Mouse (Mus musculus) adrenal gland, postnatal 25 days (tissue): ENCODE measurements at regions not wholly inside any gene's neighbourhood (a gene's known extent, or its start where the extent isn't known, plus 50 kb on each side); places are given as distances from the start of the nearest gene placed in this dataset.
"Not testable (repeated sequence)": the region's sequence is repeated elsewhere in the genome, so short reads cannot be mapped to it uniquely, and the experiment has no call there.

Source experiments
- DNase-seq: peaks from one replicate; pipeline ENCODE4 v3.0.0; 2021; ENCODE audit warnings: mixed read lengths

DNA sequence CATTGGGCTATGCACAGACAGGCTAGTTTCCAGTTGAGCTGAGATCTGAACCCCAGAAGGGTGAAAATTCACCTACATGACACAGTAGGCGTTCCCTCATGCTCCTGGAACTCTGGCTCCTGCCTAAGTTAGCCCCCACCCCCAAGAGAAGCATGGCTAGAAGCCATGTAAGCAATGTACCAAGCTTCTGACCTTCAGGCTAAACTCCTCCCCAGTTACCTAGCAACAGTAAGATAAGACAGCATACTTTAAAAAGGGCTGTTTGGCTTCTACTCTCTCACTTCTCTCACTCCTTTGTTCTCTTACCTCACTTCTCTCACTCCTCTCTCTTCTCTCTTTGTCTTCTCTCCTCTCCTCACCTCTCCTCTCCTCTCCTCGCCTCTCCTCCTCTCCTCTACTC, 629.7 kb upstream of the Prmt6 start:
- DNase-seq, result not testable (repeated sequence)

DNA sequence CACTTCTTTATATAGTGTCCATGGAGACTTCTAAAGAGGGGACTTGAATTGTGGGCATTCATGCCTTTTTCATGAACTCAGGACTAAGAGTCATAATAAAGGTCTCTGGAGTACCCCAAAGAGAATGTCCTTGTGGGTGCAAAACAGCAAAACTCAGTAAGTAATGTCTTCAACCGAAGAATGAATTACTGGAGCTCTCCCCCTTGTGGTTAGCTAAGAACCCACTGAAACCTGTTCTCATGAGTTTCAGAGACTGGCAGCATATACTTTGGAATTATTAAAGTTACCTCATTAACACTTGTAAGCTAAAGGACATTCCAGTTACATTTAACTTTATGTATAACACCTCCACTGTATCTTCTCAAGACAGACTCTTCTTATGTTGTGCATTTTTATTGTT, 615.2 kb upstream of the Prmt6 start:
- DNase-seq, result no peak

DNA sequence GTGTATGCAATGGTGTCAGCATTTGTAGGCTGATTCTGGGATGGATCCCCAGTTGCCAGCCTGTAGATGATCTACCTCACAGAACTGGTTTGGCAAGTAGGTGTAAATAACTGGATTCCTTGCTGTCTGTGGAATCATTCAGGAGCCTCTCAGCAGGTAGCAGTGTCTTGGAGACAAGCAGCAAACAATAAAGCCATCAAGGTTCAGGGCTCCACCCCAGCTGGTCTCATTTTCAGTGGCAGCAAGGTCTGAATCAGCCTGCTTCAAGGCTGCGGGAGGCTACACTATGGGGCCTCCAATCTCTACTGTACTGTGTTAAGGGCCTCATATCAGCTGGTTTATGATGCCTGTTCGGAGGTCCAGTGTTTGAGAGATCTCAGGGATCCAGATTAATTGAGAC, 596.4 kb upstream of the Prmt6 start:
- DNase-seq, result no peak

DNA sequence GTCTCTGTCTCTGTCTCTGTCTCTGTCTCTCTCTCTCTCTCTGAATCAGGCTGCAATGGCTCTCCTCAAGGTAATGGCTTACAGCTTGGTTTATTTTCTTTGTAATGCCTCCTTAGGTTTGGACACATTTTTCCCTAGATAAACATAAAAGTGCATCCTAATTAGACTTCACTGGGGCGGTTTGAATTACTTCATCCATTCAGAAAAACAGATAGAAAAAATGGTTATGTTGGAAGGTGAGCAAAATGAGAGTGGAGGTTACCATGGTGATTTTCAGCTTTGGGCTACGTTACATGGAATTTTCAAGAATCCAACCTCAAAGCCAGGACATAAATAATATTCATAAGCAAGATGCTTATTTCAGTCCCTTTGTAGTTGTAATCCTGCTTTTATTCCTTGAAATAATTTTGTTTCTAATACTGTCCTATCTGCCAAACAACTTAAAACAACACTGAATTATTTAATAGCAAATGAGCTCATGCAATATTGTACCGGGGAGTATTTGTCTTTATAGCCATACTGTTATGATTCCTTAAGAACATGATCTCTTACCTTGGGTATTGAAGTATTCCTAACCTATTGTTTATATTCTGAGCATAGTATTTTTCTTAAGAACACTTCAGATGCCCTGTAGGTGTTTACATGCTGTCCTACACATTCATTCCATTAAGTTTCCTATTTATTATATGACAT, 570.1 kb upstream of the Prmt6 start:
- no peak for DNase-seq

DNA sequence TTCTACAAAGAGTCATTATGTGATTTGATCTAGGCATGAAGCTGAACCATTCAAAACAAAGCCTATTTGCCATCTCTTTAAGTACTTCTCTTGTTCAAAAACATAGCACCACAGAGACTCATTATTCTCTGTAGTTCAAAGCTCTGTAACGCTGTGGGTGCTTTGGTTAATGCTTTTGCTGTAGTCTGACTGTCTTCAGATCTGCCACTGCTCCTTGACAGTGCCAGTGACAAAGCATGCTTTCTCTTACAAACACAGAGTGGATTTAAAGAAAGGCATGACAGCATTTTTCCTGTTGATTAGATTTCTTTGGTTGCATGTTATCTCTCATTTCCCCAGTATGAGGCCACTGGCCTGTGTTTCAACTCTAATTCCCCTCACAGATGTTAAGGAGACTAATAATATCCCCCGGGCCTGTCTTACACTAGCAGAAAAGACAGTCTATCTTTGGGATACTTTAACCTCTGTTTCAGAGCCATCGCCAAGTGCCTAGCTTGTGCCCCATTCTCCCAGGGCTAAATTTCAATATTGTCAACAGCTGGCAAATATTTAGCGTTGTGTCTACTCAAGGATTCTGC, 538.3 kb upstream of the Prmt6 start:
- no peak for DNase-seq

DNA sequence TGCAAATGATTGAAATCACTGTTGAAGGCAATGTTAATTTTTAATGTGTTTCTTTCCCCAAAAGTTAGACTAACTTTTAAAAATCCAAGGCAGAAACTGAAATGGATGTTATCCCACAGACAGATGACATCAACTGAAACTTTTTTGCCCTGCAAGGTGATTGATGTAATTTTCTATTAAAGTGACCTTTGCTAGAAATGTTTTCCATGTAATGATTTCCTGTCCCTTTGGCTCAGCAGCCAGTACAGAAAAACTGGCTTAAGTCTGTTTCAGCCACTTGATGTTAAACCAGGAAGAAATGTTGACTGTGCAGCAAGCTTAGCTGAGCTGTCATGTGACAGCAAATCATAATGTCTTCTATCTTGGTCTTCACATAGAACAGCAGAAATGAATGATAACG, 504.5 kb upstream of the Prmt6 start:
- no peak for DNase-seq

DNA sequence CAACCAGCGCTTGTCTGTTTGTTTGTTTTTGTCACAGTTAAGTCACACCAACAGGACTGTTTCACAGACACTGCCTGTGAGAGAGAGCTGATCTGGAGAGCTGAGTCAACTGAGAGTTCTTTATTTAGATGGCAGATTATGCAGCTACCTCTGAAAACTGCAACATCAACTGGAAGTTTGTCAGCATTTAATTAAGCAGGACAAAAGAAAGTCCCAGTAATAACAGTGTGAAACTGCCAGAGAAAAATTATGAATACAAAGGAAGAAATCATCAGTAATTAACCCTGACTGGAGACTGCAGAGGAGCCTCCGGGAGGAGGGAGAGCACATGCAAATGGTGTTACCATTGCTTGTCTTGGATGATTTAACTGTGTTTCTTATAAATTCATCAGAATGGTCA, 495.5 kb upstream of the Prmt6 start:
- no peak for DNase-seq

DNA sequence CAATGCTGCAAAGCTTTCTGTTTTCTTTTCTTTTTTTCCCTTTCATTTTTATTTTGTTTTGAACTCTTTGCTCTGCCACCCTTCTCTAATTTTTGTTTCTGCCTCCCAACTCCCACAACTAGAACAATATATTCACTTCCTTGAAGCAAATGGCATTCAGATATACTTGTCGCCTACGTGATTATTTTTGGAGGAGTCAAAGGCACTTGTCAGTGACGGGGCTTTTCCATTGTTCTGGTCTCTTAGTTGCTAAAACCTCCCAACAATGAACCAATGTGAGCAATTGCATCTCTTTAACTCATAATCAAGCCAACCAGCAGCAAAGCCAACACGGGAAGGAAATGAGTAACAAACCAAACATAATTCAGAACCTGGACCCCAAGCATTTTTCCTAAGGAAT, 449.3 kb upstream of the Prmt6 start:
- no peak for DNase-seq

DNA sequence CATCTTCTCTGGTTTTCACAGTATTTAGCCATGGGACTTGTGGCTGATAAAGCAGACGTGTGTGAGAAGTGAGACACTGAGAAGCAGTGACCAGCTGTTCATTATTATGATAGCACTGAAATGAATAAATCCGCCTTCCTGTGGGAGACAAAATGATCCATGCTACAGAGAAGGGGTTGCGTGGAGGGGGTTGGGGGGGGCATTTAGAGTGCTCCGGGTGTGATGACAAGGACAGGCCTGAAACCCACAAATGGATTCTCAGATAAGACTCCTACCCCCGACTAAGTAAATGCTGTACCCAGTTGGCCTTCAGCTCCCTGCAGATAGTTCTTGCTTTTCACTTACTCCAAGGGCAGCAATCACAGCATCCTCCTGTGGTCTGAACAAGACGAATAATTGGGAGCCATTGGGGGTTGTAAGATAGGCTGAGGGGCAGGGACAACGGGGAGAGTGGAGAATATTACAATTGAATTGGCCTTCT, 416.8 kb upstream of the Prmt6 start:
- DNase-seq, result no peak

DNA sequence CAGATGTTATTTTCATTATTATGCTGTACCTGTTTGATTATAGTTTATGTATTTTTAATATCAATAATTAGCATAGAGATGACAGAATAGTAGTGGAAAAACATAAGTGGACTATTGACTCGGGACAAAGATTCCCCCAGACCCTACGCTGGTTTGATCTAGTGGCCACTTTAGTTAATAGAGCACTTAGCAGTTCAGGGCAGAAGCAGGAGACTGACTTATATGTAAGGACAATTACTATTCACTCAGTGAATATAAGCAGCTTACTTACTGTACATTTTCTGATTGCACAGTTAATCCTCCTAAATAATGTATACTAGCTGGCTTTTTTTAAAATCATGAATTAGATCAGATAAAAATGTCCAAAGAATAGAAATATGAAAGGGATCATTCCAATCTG, 416.2 kb upstream of the Prmt6 start:
- no peak for DNase-seq

DNA sequence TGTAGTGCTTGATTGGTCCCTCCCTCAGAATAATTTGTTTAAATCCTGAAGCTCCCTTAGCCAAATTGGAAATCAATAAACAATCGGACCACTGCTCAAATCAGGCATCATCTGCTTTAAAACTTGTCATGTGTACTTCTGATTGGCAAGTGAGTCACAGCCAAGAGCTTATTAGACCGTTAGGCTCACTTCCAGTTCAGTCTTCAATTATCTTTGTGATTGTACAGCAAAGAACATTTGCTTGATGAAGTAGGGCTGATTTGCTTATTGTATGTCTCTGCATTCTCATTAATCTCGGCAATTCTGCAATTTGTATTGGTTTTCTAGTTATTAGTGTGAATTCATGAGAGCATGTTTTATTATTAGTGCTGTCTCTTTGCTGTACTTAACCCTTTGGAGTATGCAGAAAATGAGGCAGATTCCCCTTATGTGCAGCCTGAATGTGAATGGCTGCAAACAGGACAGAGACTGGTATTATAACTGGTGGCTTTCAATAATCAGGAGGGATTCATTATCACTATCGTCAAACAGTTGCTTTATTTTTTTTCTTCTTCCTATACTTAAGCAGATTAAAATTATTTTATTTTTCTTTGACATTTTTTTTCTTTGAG, 406.8 kb upstream of the Prmt6 start:
- no peak for DNase-seq

DNA sequence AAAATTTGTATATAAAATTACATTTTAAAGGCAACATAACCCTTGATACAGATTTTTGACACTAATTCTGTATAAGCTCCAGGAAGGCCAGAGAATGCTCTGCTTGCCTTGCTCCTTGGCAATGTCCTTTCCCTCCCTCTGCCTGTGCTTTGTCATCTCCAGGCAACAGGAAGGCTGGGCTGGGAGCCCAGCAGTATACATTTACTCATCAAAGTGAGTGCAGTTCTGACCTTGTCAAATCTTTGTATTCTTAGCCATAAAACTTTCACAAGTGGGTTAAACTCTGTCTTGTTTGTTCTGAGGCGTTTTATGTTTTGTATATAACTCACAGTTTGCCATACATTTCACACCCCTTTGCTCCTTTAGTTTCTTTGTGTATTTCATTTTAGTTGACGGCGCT, 375.5 kb upstream of the Prmt6 start:
- DNase-seq, result peak; percentile 26

DNA sequence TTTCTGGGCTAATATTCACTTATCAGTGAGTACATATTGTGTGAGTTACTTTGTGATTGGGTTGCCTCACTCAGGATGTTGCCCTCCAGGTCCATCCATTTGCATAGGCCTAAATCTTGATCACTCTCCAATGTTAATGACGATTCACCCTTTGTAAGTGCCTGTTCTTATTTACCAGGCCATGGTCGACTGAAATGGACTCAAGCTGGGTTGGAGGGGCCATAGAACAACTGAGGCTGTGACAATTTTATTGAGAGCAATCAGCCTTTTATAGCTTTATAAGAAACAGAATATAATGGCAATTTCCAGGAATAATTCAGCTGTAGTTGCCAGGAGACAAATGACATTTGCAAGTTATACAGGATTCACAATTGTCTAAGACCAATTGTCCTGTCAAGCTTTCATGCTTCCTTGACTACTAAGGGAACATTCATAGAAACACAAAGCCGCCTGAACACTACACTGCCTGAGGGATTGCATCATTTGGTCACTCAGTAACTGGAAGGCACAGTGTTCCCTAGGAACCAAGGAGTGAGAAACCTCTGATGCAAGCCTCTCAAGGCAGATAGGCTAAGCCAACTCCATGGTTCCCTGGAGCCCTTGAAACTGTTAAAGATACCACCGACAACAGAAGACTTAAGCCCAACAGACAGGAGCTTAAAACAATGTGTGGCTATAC, 348.5 kb upstream of the Prmt6 start:
- no peak for DNase-seq

DNA sequence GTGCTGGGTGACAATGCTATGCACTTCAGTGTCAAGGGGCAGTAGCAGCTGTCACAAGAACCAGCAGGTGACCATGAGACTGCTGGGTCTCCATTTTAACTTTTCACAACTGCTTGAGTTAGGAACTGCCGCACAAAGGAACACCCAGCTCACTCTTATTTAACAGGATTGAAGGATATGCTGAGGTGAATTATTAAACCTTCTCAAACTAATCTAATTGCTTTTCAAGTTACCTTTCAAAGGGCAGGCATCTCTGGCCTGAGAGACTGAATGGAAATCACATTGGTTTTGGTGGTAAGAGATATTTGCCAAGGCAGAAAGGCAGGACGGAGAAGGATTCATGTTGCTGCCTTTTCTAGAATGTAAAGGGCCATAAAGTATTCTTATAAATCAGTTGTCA, 332.0 kb upstream of the Prmt6 start:
- DNase-seq, result no peak

DNA sequence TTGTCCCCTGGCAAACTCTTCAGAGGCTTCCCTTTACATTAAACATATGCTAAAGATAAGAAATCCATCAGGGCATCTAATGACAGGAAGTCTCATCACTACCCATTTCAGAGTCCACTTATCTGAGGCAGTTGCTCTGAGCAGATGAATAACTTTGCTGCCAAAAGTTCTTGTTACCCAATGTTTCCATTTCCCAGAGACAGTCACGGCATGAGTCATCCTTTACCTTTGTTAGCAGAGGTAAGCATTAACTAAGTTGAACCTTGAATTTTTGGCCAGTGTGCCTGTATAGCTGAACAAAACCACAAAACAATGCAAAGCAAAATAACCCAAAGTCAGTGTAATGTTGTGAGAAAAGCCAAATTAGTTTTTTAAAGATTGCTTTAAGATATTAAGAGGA, 328.5 kb upstream of the Prmt6 start:
- DNase-seq, result no peak

DNA sequence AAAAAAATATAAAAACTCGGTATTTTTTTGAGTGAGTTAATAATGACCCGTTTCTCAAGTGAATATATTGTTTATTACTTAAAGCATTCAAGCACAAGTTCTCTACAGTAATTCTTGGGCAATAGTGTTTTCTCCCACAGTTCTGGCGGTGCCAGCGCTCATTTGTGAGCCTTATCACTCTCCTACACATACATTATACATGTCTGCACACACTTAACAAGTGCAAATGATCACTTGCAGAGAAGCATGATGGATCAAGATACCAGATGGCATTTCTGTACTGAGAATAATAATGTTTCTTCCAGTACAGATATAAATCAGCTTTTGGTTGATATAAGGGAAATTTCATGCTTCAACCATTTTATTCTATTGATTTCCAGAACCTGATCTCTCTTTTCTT, 316.4 kb upstream of the Prmt6 start:
- DNase-seq, result no peak

DNA sequence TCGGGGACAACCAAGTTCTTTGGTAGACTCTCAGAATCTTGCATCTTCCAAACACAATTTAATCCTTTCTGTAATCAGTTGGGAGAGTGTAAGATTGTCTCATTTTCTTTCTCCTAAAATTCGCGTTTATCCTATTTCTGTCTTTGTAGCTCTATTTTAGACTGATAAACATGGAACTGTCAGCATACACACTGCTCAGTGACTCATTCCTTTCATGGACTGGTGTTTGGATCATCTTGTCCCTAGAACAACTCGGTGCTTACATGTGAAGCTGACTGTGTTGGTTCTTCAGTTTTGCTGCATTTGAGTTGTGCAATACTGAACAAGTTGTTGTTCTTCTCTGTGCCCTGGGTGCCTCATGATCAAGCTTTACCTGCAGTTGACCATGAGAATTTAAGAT, 296.5 kb upstream of the Prmt6 start:
- no peak for DNase-seq

DNA sequence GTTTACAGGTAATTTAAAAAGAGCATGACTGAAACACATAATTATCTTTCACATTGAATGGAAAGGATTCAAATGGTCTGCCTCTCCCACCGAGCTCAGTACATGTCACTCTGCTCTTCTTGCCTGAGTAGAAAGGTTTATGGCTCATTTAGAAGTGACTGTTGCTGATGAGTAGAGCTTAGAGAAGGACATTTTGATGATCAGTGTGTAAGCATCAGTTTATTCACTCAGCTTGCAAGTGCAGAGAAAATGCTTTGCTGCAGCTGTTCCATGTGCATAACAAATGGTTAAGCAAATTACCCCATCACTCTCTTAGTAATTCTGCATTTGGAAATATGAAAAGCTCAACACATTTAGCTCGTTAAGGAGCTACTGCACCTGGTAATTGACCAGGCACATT, 287.5 kb upstream of the Prmt6 start:
- no peak for DNase-seq
